Mouse (Mus musculus) kidney, adult 9 months (tissue): Measurements from ENCODE around the gene Arhgap17.

ENCODE experiments used
- DNase-seq: peaks from one replicate; pipeline ENCODE4 v3.0.0; 2022

Gene Arhgap17

GRCm38 (mm10) chr7:123258103-123258502 is 111.6 kb downstream of the Arhgap17 start:
- no peak for DNase-seq

GRCm38 (mm10) chr7:123254196-123254970 is 115.3 kb downstream of the Arhgap17 start:
- no peak for DNase-seq

- DNase-seq, result no peak
These were observed 116.3 kb downstream of the Arhgap17 start for GRCm38 (mm10) chr7:123253396-123253795.

- no peak for DNase-seq
These were observed 118.4 kb downstream of the Arhgap17 start for GRCm38 (mm10) chr7:123251343-123251742.

GRCm38 (mm10) chr7:123248166-123248565 is 121.5 kb downstream of the Arhgap17 start:
- DNase-seq, result no peak

- no peak for DNase-seq
These were observed 123.1 kb downstream of the Arhgap17 start for GRCm38 (mm10) chr7:123246504-123247084.

- no peak for DNase-seq
These were observed 124.9 kb downstream of the Arhgap17 start for GRCm38 (mm10) chr7:123244833-123245232.

- no peak for DNase-seq
These were observed 127.5 kb downstream of the Arhgap17 start for GRCm38 (mm10) chr7:123242241-123242640.

GRCm38 (mm10) chr7:123240064-123240463 is 129.7 kb downstream of the Arhgap17 start:
- DNase-seq, result no peak

GRCm38 (mm10) chr7:123238621-123239020 is 131.1 kb downstream of the Arhgap17 start:
- no peak for DNase-seq

GRCm38 (mm10) chr7:123235449-123235848 is 134.3 kb downstream of the Arhgap17 start:
- no peak for DNase-seq
